Mouse (Mus musculus): ENCODE data around the gene Tdg. TPM values are rescaled to one million over a fixed set of nuclear protein-coding genes. Genes with fewer than 3 reads are reported as not detected.

The Tdg gene
- 10 to 100 TPM in 1 of 2 experiments, 1 to 10 TPM in 1; 2.9 to 11.0 TPM for polyA plus RNA-seq (2012; fragmentation: generic; extraction: Trizol)

GRCm38 (mm10) chr10:82629586-82630255 lies at the start of gene Tdg:
TSS of gene Tdg (plus strand) at chr10:82629828.

GRCm38 (mm10) chr10:82622671-82623552 lies 6.7 kb upstream of the Tdg start, which contains the start of gene 1190007I07Rik:
TSS of gene 1190007I07Rik (minus strand) at chr10:82623228.

GRCm38 (mm10) chr10:82690494-82690893 lies 60.9 kb downstream of the Tdg start, which contains the start of gene Glt8d2:
TSS of gene Glt8d2 (minus strand) at chr10:82690650.

GRCm38 (mm10) chr10:82695956-82696355 lies 66.3 kb downstream of the Tdg start, which contains the start of gene Hcfc2:
TSS of gene Hcfc2 (plus strand) at chr10:82696160.

Other genes starting within 250 kb of the Tdg start
- not detected for gene Gm1553, start 137.2 kb upstream of the Tdg start, polyA plus RNA-seq (2012; fragmentation: generic; extraction: Trizol)
- gene 1190007I07Rik, start 6.6 kb upstream of the Tdg start, polyA plus RNA-seq (2012; fragmentation: generic; extraction: Trizol): 10 to 100 TPM; 10.8 to 12.5 TPM
- 10 to 100 TPM in 1 of 2 experiments, 1 to 10 TPM in 1; 2.3 to 50.4 TPM for gene Glt8d2, start 60.8 kb downstream of the Tdg start, polyA plus RNA-seq (2012; fragmentation: generic; extraction: Trizol)
- 1 to 10 TPM in 1 of 2 experiments, under 1 TPM in 1; 0.60 to 8.4 TPM for gene Hcfc2, start 66.3 kb downstream of the Tdg start, polyA plus RNA-seq (2012; fragmentation: generic; extraction: Trizol)
- gene Nfyb, start 134.3 kb downstream of the Tdg start, polyA plus RNA-seq (2012; fragmentation: generic; extraction: Trizol): 10 to 100 TPM in 1 of 2 experiments, 1 to 10 TPM in 1; 2.0 to 11.3 TPM
- 10 to 100 TPM; 13.4 to 45.5 TPM for gene Txnrd1, start 204.1 kb downstream of the Tdg start, polyA plus RNA-seq (2012; fragmentation: generic; extraction: Trizol)
- under 1 TPM; 0.08 to 0.37 TPM for gene Eid3, start 236.8 kb downstream of the Tdg start, polyA plus RNA-seq (2012; fragmentation: generic; extraction: Trizol)